Mouse (Mus musculus): Measurements from ENCODE around the gene Hamp. TPM values are rescaled to one million over a fixed set of nuclear protein-coding genes. Genes with fewer than 3 reads are reported as not detected.
A peak's percentile ranks its signal among the peaks of the same experiment; 100 is the strongest.

The Hamp gene
- polyA plus RNA-seq, 2 experiments: 17.2 to 29.7 TPM

- no peaks in the 10 kb centered on the region for H3K9me3 ChIP-seq (ENCODE audit: control insufficient read depth, low read length)
- ATAC-seq (ENCODE audit: insufficient read depth): peak; percentile 34
- no peaks in the 10 kb centered on the region for H3K27me3 ChIP-seq (ENCODE audit: control insufficient read depth, insufficient read depth, low read length)
- peaks cover 31% of the 10 kb centered on the region for H3K36me3 ChIP-seq (replicated peaks; ENCODE audit: control insufficient read depth, insufficient read depth, low read depth)
- under 1% methylated on average over 42 of the region's 82 CpGs for WGBS (ENCODE audit: insufficient replicate concordance)
- DNase-seq (ENCODE audit: low read depth in 3 of 3, low spot score in 3 of 3): no peak
- H3K4me1 ChIP-seq (replicated peaks; ENCODE audit: control insufficient read depth in 2 of 2, insufficient read depth in 2 of 2, low read length in 1 of 2): peaks cover 7 to 19% of the 10 kb centered on the region in 2 experiments
- peak within 1 kb of the TSS; percentile 85 for H3K4me2 ChIP-seq (ENCODE audit: low read depth)
- TF ChIP-seq EP300 (IDR thresholded peaks at IDR 0.05; ENCODE audit: low read depth): no peak
- TF ChIP-seq CTCF (IDR thresholded peaks at IDR 0.05; ENCODE audit: low read depth): no peak
- H3K9ac ChIP-seq (replicated peaks): peak within 1 kb of the TSS; percentile 76
- H3K27ac ChIP-seq: peak within 1 kb of the TSS; percentile 81
- H3K4me3 ChIP-seq (ENCODE audit: insufficient read depth in 1 of 2, low read depth in 2 of 2, low read length in 2 of 2): peak within 1 kb of the TSS; percentile 61 to 80
Observed at GRCm38 (mm10) chr7:30956756-30957366, 13.0 kb upstream of the Hamp start, which contains the start of gene Usf2. TSS of gene Usf2 (minus strand) at chr7:30956803.

GRCm38 (mm10) chr7:30956357-30956751 lies 12.5 kb upstream of the Hamp start:
- H3K36me3 ChIP-seq (replicated peaks; ENCODE audit: control insufficient read depth, insufficient read depth, low read depth): peaks cover 34% of the 10 kb centered on the region
- ATAC-seq (ENCODE audit: insufficient read depth): peak; percentile 27; the same call in 1 of the 2 replicates
- peak overlapping the region; percentile 85 for H3K4me2 ChIP-seq (ENCODE audit: low read depth)
- whole genome bisulfite sequencing (ENCODE audit: insufficient replicate concordance): 1% methylated on average over 21 of the region's 49 CpGs
- peak overlapping the region; percentile 76 for H3K9ac ChIP-seq (replicated peaks)
- H3K4me3 ChIP-seq (ENCODE audit: insufficient read depth in 1 of 2, low read depth in 2 of 2, low read length in 2 of 2): peak overlapping the region; percentile 61 to 80
- H3K9me3 ChIP-seq (ENCODE audit: control insufficient read depth, low read length): no peaks in the 10 kb centered on the region
- TF ChIP-seq CTCF (IDR thresholded peaks at IDR 0.05; ENCODE audit: low read depth): no peak
- no peak for TF ChIP-seq EP300 (IDR thresholded peaks at IDR 0.05; ENCODE audit: low read depth)
- peaks cover 7 to 19% of the 10 kb centered on the region in 2 experiments for H3K4me1 ChIP-seq (replicated peaks; ENCODE audit: control insufficient read depth in 2 of 2, insufficient read depth in 2 of 2, low read length in 1 of 2)
- H3K27me3 ChIP-seq (ENCODE audit: control insufficient read depth, insufficient read depth, low read length): no peaks in the 10 kb centered on the region
- peak overlapping the region; percentile 81 for H3K27ac ChIP-seq
- DNase-seq (ENCODE audit: low read depth in 3 of 3, low spot score in 3 of 3): no peak

- WGBS (ENCODE audit: insufficient replicate concordance): under 1% methylated on average over 58 of the region's 64 CpGs
- Histone ChIP-seq H3K4me2 (ENCODE audit: low read depth) (peak overlapping the region; percentile 85), H3K27me3 (ENCODE audit: control insufficient read depth, insufficient read depth, low read length) (no peaks in the 10 kb centered on the region), H3K27ac (peak overlapping the region; percentile 81), H3K4me1 (replicated peaks; ENCODE audit: control insufficient read depth in 2 of 2, insufficient read depth in 2 of 2, low read length in 1 of 2) (peaks cover 7 to 19% of the 10 kb centered on the region in 2 experiments), H3K4me3 (ENCODE audit: insufficient read depth in 1 of 2, low read depth in 2 of 2, low read length in 2 of 2) (peak overlapping the region; percentile 61 to 80), H3K9me3 (ENCODE audit: control insufficient read depth, low read length) (no peaks in the 10 kb centered on the region), H3K36me3 (replicated peaks; ENCODE audit: control insufficient read depth, insufficient read depth, low read depth) (peaks cover 34% of the 10 kb centered on the region), H3K9ac (replicated peaks) (peak overlapping the region; percentile 76)
- ATAC-seq (ENCODE audit: insufficient read depth) (peak; percentile 64), DNase-seq (ENCODE audit: low read depth in 3 of 3, low spot score in 3 of 3) (peak; percentile 63 to 75 (median 69))
- TF ChIP-seq EP300 (IDR thresholded peaks at IDR 0.05; ENCODE audit: low read depth) (no peak), CTCF (IDR thresholded peaks at IDR 0.05; ENCODE audit: low read depth) (peak; percentile 88)
Observed at GRCm38 (mm10) chr7:30955584-30956356, 11.9 kb upstream of the Hamp start.

DNA sequence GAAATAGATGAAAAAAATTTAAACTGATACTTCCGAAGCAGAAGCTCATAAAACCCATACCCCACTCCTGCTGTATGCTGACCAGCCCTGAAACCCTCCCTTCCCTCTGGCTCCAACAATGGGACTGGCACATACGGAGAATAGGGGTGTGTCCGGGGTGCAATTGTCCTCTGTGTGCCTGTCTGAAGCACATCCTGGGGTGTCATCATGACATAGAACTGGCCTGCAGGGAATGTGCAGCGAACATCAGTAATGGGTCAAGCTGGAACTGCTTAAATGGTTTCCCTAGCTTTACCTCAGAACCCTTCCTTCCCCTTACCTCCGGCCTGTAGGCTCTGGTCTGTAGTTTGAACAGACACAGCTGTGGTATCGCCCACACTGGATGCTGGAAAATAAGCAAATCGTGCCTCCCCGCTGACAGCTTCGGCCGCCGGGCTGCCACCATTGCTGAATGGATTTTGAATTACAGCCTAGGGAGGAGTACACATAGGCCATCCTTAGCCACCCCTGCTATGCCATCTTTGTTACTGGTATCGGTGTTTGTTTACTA lies 11.2 kb upstream of the Hamp start:
- Histone ChIP-seq H3K9me3 (ENCODE audit: control insufficient read depth, low read length) (no peaks in the 10 kb centered on the region), H3K4me1 (replicated peaks; ENCODE audit: control insufficient read depth in 2 of 2, insufficient read depth in 2 of 2, low read length in 1 of 2) (peaks cover 7 to 19% of the 10 kb centered on the region in 2 experiments), H3K36me3 (replicated peaks; ENCODE audit: control insufficient read depth, insufficient read depth, low read depth) (peaks cover 41% of the 10 kb centered on the region), H3K4me3 (ENCODE audit: insufficient read depth in 1 of 2, low read depth in 2 of 2, low read length in 2 of 2) (peak overlapping the region; percentile 61 to 80; a peak in 3 of 4 replicates), H3K27ac (no peak overlapping the region), H3K9ac (replicated peaks) (no peak overlapping the region), H3K4me2 (ENCODE audit: low read depth) (peak overlapping the region; percentile 85), H3K27me3 (ENCODE audit: control insufficient read depth, insufficient read depth, low read length) (no peaks in the 10 kb centered on the region)
- DNase-seq (ENCODE audit: low read depth in 3 of 3, low spot score in 3 of 3) (no peak), ATAC-seq (ENCODE audit: insufficient read depth) (no peak)
- WGBS (ENCODE audit: insufficient replicate concordance): 82% methylated on average over 12 of the region's 12 CpGs
- TF ChIP-seq CTCF (IDR thresholded peaks at IDR 0.05; ENCODE audit: low read depth) (no peak), EP300 (IDR thresholded peaks at IDR 0.05; ENCODE audit: low read depth) (no peak)

DNA sequence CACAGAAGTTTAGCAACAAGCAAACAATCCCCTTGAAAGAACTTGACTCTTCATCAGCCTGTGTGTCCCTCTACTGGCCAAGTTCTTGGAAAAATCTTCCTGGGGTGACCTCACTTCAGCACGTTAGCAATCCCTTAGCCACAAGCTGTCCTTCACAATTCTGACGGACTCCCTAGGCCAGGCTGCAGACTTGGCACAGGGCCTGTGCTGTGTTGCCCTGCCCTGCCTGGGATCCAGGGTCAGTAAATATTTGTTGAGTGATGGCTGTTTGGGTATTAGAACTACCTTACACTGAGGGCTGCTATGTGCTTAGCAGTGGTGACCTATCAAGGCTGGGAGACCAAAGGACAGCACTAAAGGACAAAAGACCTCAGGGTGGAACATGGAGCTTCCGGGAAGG lies 10.2 kb upstream of the Hamp start:
- Histone ChIP-seq H3K4me3 (ENCODE audit: insufficient read depth in 1 of 2, low read depth in 2 of 2, low read length in 2 of 2) (no peak overlapping the region), H3K4me2 (ENCODE audit: low read depth) (no peak overlapping the region), H3K36me3 (replicated peaks; ENCODE audit: control insufficient read depth, insufficient read depth, low read depth) (peaks cover 43% of the 10 kb centered on the region), H3K9me3 (ENCODE audit: control insufficient read depth, low read length) (no peaks in the 10 kb centered on the region), H3K27ac (no peak overlapping the region), H3K4me1 (replicated peaks; ENCODE audit: control insufficient read depth in 2 of 2, insufficient read depth in 2 of 2, low read length in 1 of 2) (peaks cover 7 to 19% of the 10 kb centered on the region in 2 experiments), H3K9ac (replicated peaks) (no peak overlapping the region), H3K27me3 (ENCODE audit: control insufficient read depth, insufficient read depth, low read length) (no peaks in the 10 kb centered on the region)
- WGBS (ENCODE audit: insufficient replicate concordance): 73% methylated on average over 3 of the region's 3 CpGs
- no peak for DNase-seq (ENCODE audit: low read depth in 3 of 3, low spot score in 3 of 3)
- ATAC-seq (ENCODE audit: insufficient read depth): no peak
- no peak for TF ChIP-seq CTCF (IDR thresholded peaks at IDR 0.05; ENCODE audit: low read depth)
- TF ChIP-seq EP300 (IDR thresholded peaks at IDR 0.05; ENCODE audit: low read depth): no peak
